Mouse (Mus musculus): ENCODE results near the gene Fan1.

- TF ChIP-seq CTCF (IDR thresholded peaks at IDR 0.05; ENCODE audit: borderline replicate concordance, insufficient read depth, low read length) (no peak), POLR2A (IDR thresholded peaks at IDR 0.05; ENCODE audit: low read depth, low read length) (no peak)
These were observed 52.2 kb downstream of the Fan1 start for GRCm38 (mm10) chr7:64321658-64322057.

Measured in embryonic fibroblast, embryonic 13.5 days (primary cell).